Mouse (Mus musculus) neural tube, embryonic 15.5 days (tissue): ENCODE results near the gene Afap1l2. TPM values are rescaled to one million over a fixed set of nuclear protein-coding genes. Genes with fewer than 3 reads are reported as not detected.
A peak's percentile ranks its signal among the peaks of the same experiment; 100 is the strongest.

ENCODE experiments used
- ATAC-seq: fragments of 200-750 bp; cut with Nextera tagmentation; 2 replicates; pipeline ENCODE4 v1.8.0; 2017; ENCODE audit warnings: mild to moderate bottlenecking, moderate TSS enrichment, moderate library complexity; ENCODE audit not compliant: low FRiP score
- H3K27ac ChIP-seq: fragments of 300-500 bp; sonication (generic); replicated peaks from 2 replicates; pipeline ENCODE4 v1.5.1; 2015; ENCODE audit warnings: mild to moderate bottlenecking, inconsistent platforms
- H3K27me3 ChIP-seq: fragments of 300-500 bp; sonication (generic); replicated peaks from 2 replicates; pipeline ENCODE4 v1.6.1; 2015; ENCODE audit warnings: inconsistent platforms
- H3K36me3 ChIP-seq: fragments of 300-500 bp; sonication (generic); 2 replicates; pipeline ENCODE4 v1.6.1; 2015; ENCODE audit warnings: inconsistent platforms
- H3K4me1 ChIP-seq: fragments of 300-500 bp; sonication (generic); 2 replicates; pipeline ENCODE4 v1.6.1; 2015; ENCODE audit warnings: inconsistent platforms
- H3K4me2 ChIP-seq: fragments of 300-500 bp; sonication (generic); 2 replicates; pipeline ENCODE4 v1.6.1; 2015; ENCODE audit warnings: inconsistent platforms, mild to moderate bottlenecking, moderate library complexity
- H3K4me3 ChIP-seq: fragments of 300-500 bp; sonication (generic); replicated peaks from 2 replicates; pipeline ENCODE4 v1.5.1; 2015; ENCODE audit warnings: mild to moderate bottlenecking, inconsistent platforms
- H3K9ac ChIP-seq: fragments of 300-500 bp; sonication (generic); replicated peaks from 2 replicates; pipeline ENCODE4 v1.6.1; 2015; ENCODE audit warnings: mild to moderate bottlenecking, inconsistent platforms
- H3K9me3 ChIP-seq: fragments of 300-500 bp; sonication (generic); replicated peaks from 2 replicates; pipeline ENCODE4 v1.6.1; 2016; ENCODE audit warnings: inconsistent platforms
- WGBS: fragments of 180-500 bp; shearing (Covaris S2); methylation state at CpG from one replicate; pipeline ENCODE4 v1.1.7; 2015; ENCODE audit warnings: mixed read lengths; 5-methylcytosine and 5-hydroxymethylcytosine counted together
- polyA plus RNA-seq: library from polyadenylated mRNA; unstranded; fragments of >200 nt; fragmentation: Nextera tagmentation; extraction: Ambion mirVana; gene quantifications from 2 replicates; pipeline ENCODE4 v1.2.1, GENCODE M21; 2015

The Afap1l2 gene
- polyA plus RNA-seq, 1 experiment from 2014 or later: 12.3 TPM

GRCm38 (mm10) chr19:56907850-56908249 is 100.2 kb downstream of the Afap1l2 start:
- Histone ChIP-seq H3K9me3 (no peaks in the 10 kb centered on the region), H3K9ac (no peak overlapping the region), H3K4me1 (peaks cover 9% of the 10 kb centered on the region), H3K4me2 (no peak overlapping the region), H3K27ac (no peak overlapping the region), H3K27me3 (no peaks in the 10 kb centered on the region), H3K36me3 (no peaks in the 10 kb centered on the region), H3K4me3 (no peak overlapping the region)
- WGBS: 55% methylated on average over 3 of the region's 3 CpGs
- ATAC-seq: no peak

- no peak for ATAC-seq
- H3K27ac ChIP-seq: no peak overlapping the region
- no peaks in the 10 kb centered on the region for H3K36me3 ChIP-seq
- no peak overlapping the region for H3K4me3 ChIP-seq
- no peaks in the 10 kb centered on the region for H3K27me3 ChIP-seq
- no peaks in the 10 kb centered on the region for H3K9me3 ChIP-seq
- no peak overlapping the region for H3K4me2 ChIP-seq
- WGBS: 89% methylated on average over 7 of the region's 7 CpGs
- H3K4me1 ChIP-seq: peaks cover 9% of the 10 kb centered on the region
- H3K9ac ChIP-seq: no peak overlapping the region
Measured at GRCm38 (mm10) chr19:56905395-56905794, 102.6 kb downstream of the Afap1l2 start.

- no peaks in the 10 kb centered on the region for H3K36me3 ChIP-seq
- 85% methylated on average over 3 of the region's 3 CpGs for WGBS
- ATAC-seq: no peak
- H3K27ac ChIP-seq: no peak overlapping the region
- H3K9ac ChIP-seq: no peak overlapping the region
- H3K4me1 ChIP-seq: peaks cover 9% of the 10 kb centered on the region
- H3K27me3 ChIP-seq: no peaks in the 10 kb centered on the region
- H3K4me2 ChIP-seq: no peak overlapping the region
- no peaks in the 10 kb centered on the region for H3K9me3 ChIP-seq
- H3K4me3 ChIP-seq: no peak overlapping the region
Measured at GRCm38 (mm10) chr19:56904095-56904494, 103.9 kb downstream of the Afap1l2 start.

GRCm38 (mm10) chr19:56897654-56898053 is 110.4 kb downstream of the Afap1l2 start:
- no peaks in the 10 kb centered on the region for H3K9me3 ChIP-seq
- no peaks in the 10 kb centered on the region for H3K36me3 ChIP-seq
- no peaks in the 10 kb centered on the region for H3K27me3 ChIP-seq
- no peak overlapping the region for H3K4me2 ChIP-seq
- no peak overlapping the region for H3K9ac ChIP-seq
- no peak overlapping the region for H3K27ac ChIP-seq
- no peak overlapping the region for H3K4me3 ChIP-seq
- WGBS: 77% methylated on average over 16 of the region's 16 CpGs
- ATAC-seq: no peak
- no peaks in the 10 kb centered on the region for H3K4me1 ChIP-seq

DNA sequence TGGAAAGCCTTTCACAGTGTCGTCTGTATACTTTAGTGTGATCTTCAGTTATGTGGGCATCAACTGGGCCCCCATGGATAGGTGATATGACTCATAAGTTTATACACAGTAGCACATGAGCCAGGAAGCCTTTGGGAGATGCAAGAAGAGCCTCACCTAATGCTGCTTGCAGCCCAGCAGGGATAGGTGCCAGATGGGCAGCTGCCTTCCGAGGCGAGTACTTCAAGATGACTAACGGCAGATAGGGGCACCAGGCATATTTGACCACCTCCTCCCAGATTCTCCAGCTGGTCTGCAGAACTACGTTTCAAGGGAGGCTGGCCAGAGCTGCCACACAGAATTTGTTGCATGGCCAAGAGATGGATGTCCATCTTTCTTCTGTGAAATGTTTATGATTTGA is 114.7 kb downstream of the Afap1l2 start:
- Histone ChIP-seq H3K9me3 (no peaks in the 10 kb centered on the region), H3K4me3 (no peak overlapping the region), H3K36me3 (no peaks in the 10 kb centered on the region), H3K4me2 (no peak overlapping the region), H3K4me1 (no peaks in the 10 kb centered on the region), H3K27ac (no peak overlapping the region), H3K27me3 (no peaks in the 10 kb centered on the region), H3K9ac (no peak overlapping the region)
- ATAC-seq: no peak
- 86% methylated on average over 5 of the region's 5 CpGs for WGBS

DNA sequence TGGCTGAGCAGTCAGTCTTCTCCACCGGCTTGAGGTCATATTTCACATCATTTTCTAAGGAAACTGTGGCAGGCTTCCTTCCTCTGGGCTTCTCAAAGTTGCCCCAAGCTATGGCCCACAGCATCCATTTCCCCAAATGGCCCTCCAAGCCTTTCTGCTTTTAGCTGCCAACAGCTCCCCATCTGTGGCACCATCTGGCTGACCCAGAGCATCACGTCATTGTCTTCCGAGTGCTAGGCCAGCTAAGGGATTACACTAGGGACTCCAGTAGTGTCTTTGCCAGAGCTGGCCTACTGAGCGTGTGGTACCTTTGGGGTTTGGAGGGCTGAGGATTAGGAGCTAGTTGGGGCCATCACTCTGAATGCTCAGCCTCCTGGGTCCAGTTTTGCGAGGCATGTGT is 115.4 kb downstream of the Afap1l2 start:
- WGBS: 67% methylated on average over 5 of the region's 5 CpGs
- no peak for ATAC-seq

GRCm38 (mm10) chr19:56891438-56891837 is 116.6 kb downstream of the Afap1l2 start:
- no peaks in the 10 kb centered on the region for H3K4me1 ChIP-seq
- no peak overlapping the region for H3K9ac ChIP-seq
- H3K36me3 ChIP-seq: no peaks in the 10 kb centered on the region
- H3K4me2 ChIP-seq: no peak overlapping the region
- H3K9me3 ChIP-seq: no peaks in the 10 kb centered on the region
- no peak for ATAC-seq
- H3K27ac ChIP-seq: no peak overlapping the region
- no peak overlapping the region for H3K4me3 ChIP-seq
- WGBS: 39% methylated on average over 2 of the region's 2 CpGs
- H3K27me3 ChIP-seq: no peaks in the 10 kb centered on the region

More for the DNA sequence above, 115.4 kb downstream of the Afap1l2 start:
- Histone ChIP-seq H3K9ac (no peak overlapping the region), H3K9me3 (no peaks in the 10 kb centered on the region), H3K4me2 (no peak overlapping the region), H3K4me3 (no peak overlapping the region), H3K36me3 (no peaks in the 10 kb centered on the region), H3K4me1 (no peaks in the 10 kb centered on the region), H3K27ac (no peak overlapping the region), H3K27me3 (no peaks in the 10 kb centered on the region)

GRCm38 (mm10) chr19:56888654-56889053 is 119.4 kb downstream of the Afap1l2 start:
- Histone ChIP-seq H3K4me3 (no peak overlapping the region), H3K4me1 (no peaks in the 10 kb centered on the region), H3K27me3 (no peaks in the 10 kb centered on the region), H3K4me2 (no peak overlapping the region), H3K27ac (no peak overlapping the region), H3K9me3 (no peaks in the 10 kb centered on the region), H3K9ac (no peak overlapping the region), H3K36me3 (no peaks in the 10 kb centered on the region)
- WGBS: 84% methylated on average over 5 of the region's 5 CpGs
- no peak for ATAC-seq

GRCm38 (mm10) chr19:56887879-56888278 is 120.1 kb downstream of the Afap1l2 start:
- no peak overlapping the region for H3K9ac ChIP-seq
- no peak overlapping the region for H3K4me2 ChIP-seq
- no peaks in the 10 kb centered on the region for H3K36me3 ChIP-seq
- no peak overlapping the region for H3K27ac ChIP-seq
- H3K27me3 ChIP-seq: no peaks in the 10 kb centered on the region
- no peaks in the 10 kb centered on the region for H3K4me1 ChIP-seq
- no peak for ATAC-seq
- H3K4me3 ChIP-seq: no peak overlapping the region
- WGBS: 84% methylated on average over 10 of the region's 10 CpGs
- no peaks in the 10 kb centered on the region for H3K9me3 ChIP-seq

- H3K36me3 ChIP-seq: no peaks in the 10 kb centered on the region
- no peak for ATAC-seq
- H3K27me3 ChIP-seq: peaks cover 45% of the 10 kb centered on the region
- 60% methylated on average over 6 of the region's 6 CpGs for WGBS
- no peak overlapping the region for H3K4me2 ChIP-seq
- H3K4me1 ChIP-seq: peaks cover 25% of the 10 kb centered on the region
- H3K27ac ChIP-seq: no peak overlapping the region
- no peaks in the 10 kb centered on the region for H3K9me3 ChIP-seq
- no peak overlapping the region for H3K4me3 ChIP-seq
- H3K9ac ChIP-seq: no peak overlapping the region
Measured at GRCm38 (mm10) chr19:56877364-56877763, 130.7 kb downstream of the Afap1l2 start.

DNA sequence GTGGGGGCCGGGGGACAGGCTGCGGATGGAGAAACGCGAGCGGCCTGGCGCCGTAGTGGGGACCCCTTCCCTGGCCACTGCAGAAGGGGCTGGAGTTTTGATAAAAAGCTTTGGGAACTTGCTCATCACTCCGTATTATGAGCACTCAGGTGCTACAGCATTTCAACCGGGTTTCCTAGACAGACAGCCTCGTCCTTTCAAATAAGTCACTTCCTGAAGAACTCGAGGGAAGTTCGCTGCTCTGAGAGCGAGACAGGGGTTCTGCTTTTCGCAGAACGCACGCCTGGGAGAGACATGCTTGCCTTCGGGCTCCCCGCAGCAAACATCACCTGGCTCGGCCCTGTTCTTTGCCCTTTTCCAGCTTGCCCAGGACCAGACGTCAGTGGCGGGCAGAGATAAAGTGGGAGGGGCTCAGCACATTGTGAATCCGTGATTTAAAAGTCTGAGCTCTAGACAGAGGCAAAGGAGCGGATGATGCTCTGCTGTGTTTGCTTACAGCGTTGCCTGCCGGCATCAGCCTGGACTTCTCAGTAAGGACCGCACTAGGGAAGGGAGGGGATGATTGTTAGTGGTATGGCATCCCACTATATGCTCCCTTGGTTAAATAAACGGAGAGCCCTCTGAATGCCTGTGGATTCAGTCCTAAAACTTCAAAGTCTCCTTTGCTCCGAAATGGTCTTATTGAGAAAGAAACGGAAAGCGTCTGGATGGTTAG is 133.3 kb downstream of the Afap1l2 start:
- Histone ChIP-seq H3K4me2 (peak overlapping the region; percentile 98), H3K4me3 (peak overlapping the region; percentile 48), H3K36me3 (no peaks in the 10 kb centered on the region), H3K27me3 (peaks cover 58% of the 10 kb centered on the region), H3K9me3 (no peaks in the 10 kb centered on the region), H3K9ac (peak overlapping the region; percentile 35), H3K27ac (no peak overlapping the region), H3K4me1 (peaks cover 22% of the 10 kb centered on the region)
- WGBS: 9% methylated on average over 30 of the region's 30 CpGs
- no peak; the same call in none of the 2 replicates for ATAC-seq

DNA sequence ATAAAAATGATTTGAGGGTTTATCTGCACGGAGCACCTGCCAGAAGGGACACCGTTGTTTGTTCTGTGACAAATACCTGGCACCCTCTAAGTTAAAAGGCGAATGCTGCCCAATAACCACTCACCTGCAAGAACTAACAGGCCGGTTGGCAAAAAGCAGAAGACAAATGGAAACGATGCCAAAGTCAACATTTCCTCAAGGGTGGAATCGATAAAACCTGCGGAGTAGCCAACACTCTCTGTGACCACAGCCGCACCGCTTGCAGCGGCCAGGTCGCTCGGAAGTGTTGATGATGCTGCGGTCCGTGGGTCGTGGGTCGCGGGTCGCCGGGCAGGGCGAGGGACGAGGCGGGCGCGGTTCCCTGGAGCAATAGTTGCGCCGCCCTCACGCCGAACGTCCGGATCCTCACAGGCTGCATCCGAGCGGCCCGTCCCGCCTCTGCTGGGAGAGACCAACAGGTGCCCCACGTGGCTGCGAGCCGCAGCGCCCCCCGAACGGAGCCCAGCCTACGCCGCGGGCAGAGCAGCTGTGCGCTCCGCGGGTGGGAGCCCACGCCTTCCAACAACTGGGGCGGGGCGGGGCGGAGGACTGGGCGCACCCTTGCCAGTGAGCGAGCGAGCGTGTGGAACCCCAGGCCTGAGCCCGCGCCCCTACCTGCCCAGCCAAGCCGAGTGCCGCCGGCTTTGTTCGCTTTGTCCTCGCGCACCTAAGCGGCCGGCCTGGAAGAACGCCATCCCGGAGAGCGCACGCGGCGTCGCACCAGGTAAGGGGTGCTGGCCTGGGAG is 134.0 kb downstream of the Afap1l2 start, which contains the start of gene Vwa2:
Gene Vwa2 (plus strand): TSS at position 434 of the 785 bp plus-strand sequence.
- 3% methylated on average over 59 of the region's 71 CpGs for WGBS
- H3K9ac ChIP-seq: peak within 1 kb of the TSS; percentile 35
- H3K27ac ChIP-seq: no peak within 1 kb of the TSS
- no peaks in the 10 kb centered on the region for H3K9me3 ChIP-seq
- ATAC-seq: peak; percentile 53; the same call in 1 of the 2 replicates
- peaks cover 58% of the 10 kb centered on the region for H3K27me3 ChIP-seq
- peak within 1 kb of the TSS; percentile 98 for H3K4me2 ChIP-seq
- H3K4me3 ChIP-seq: peak within 1 kb of the TSS; percentile 48
- peaks cover 22% of the 10 kb centered on the region for H3K4me1 ChIP-seq
- no peaks in the 10 kb centered on the region for H3K36me3 ChIP-seq
